Comparison of ENCODE assay signal across 17 mouse cellular contexts in the genomic region with DNA sequence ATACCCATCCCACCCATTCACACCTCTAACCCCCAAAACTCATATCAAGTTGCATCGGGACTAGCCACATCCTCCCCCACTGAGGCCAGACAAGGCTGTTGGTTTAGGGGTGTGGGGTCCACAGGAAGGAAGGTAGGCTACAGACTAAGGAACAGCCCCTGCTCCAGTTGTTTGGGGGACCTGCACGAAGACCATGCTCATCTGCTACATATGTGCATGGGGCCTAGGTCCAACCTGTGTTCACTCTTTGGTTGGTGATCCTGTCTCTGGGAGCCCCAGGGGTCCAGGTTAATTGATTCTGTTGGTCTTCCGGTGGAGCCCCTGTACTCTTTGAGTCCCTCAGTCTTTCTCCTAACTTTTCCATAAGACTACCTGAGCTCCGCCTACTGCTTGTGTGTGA. TPM values are rescaled to one million over a fixed set of nuclear protein-coding genes. Genes with fewer than 3 reads are reported as not detected.
"Had no signal": no experiment of that assay in that cellular context is flagged by ENCODE, and none has a peak within 500 bp of the region (broad histone marks: within the 10 kb centered on the region; RNA-seq: fewer than 3 reads in every experiment).

No protein-coding gene starts in this region.

- H3K9ac ChIP-seq: neural tube, embryonic 15.5 days; stomach, embryonic 15.5 days had no signal

- H3K9me3 ChIP-seq: neural tube, embryonic 15.5 days; stomach, embryonic 15.5 days had no signal

- H3K4me1 ChIP-seq: neural tube, embryonic 15.5 days; stomach, embryonic 15.5 days had no signal

- H3K4me2 ChIP-seq: neural tube, embryonic 15.5 days; stomach, embryonic 15.5 days had no signal

- H3K27me3 ChIP-seq: neural tube, embryonic 15.5 days; stomach, embryonic 15.5 days had no signal

- H3K4me3 ChIP-seq: neural tube, embryonic 15.5 days; stomach, embryonic 15.5 days had no signal

- H3K36me3 ChIP-seq: neural tube, embryonic 15.5 days; stomach, embryonic 15.5 days had no signal

- DNase-seq: retina, postnatal 1 day; right cerebral cortex, adult 18-20 months; right cerebral cortex, postnatal 14 days; right cerebral cortex, postnatal 25 days; right cerebral cortex, postnatal 4 days; spleen, adult 18-20 months; thymus, adult 18-20 months; thymus, adult 2 months; thymus, postnatal 14 days; thymus, postnatal 25 days; thymus, postnatal 36 days; thymus, postnatal 4 days had no signal

- H3K27ac ChIP-seq: neural tube, embryonic 15.5 days; stomach, embryonic 15.5 days; stomach, postnatal 0 days had no signal

RNA-seq across cellular contexts. Expression of a gene that starts 13.0 kb away (rescaled TPM):
- total RNA-seq: neutrophil, adult 5-6 weeks had no signal
- polyA plus RNA-seq: neural tube, embryonic 14.5 days; neural tube, embryonic 15.5 days had no signal
